Mouse (Mus musculus) midbrain, embryonic 14.5 days (tissue): ENCODE data around the gene Tmem117. TPM values are rescaled to one million over a fixed set of nuclear protein-coding genes. Genes with fewer than 3 reads are reported as not detected.

Source experiments
- ATAC-seq: fragments of 200-750 bp; cut with Nextera tagmentation; 2 replicates; pipeline ENCODE4 v1.8.0; 2017; ENCODE audit warnings: moderate number of reproducible peaks, moderate library complexity; ENCODE audit not compliant: low FRiP score, low TSS enrichment
- DNase-seq: peaks from one replicate; pipeline ENCODE4 v3.0.0-alpha.2; 2015
- H3K27ac ChIP-seq: fragments of 300-500 bp; sonication (generic); replicated peaks from 2 replicates; pipeline ENCODE4 v1.5.1; 2014; ENCODE audit warnings: mild to moderate bottlenecking, low read depth, low read length, moderate library complexity
- H3K27me3 ChIP-seq: fragments of 300-500 bp; sonication (generic); 2 replicates; pipeline ENCODE4 v1.6.1; 2014; ENCODE audit warnings: low read length, control low read depth, mixed read lengths; ENCODE audit not compliant: control insufficient read depth, insufficient read depth
- H3K36me3 ChIP-seq: fragments of 300-500 bp; sonication (generic); 2 replicates; pipeline ENCODE4 v1.6.1; 2014; ENCODE audit warnings: low read length, control low read depth; ENCODE audit not compliant: control insufficient read depth, insufficient read depth
- H3K4me1 ChIP-seq: fragments of 300-500 bp; sonication (generic); 2 replicates; pipeline ENCODE4 v1.6.1; 2014; ENCODE audit warnings: mild to moderate bottlenecking, antibody characterized with exemption, low read length, control low read depth; ENCODE audit not compliant: control insufficient read depth, insufficient read depth
- H3K4me2 ChIP-seq: fragments of 300-500 bp; sonication (generic); 2 replicates; pipeline ENCODE4 v1.6.1; 2014; ENCODE audit warnings: mild to moderate bottlenecking, low read length, moderate library complexity
- H3K4me3 ChIP-seq: fragments of 300-500 bp; sonication (generic); replicated peaks from 2 replicates; pipeline ENCODE4 v1.5.1; 2014; ENCODE audit warnings: low read depth, low read length
- H3K9ac ChIP-seq: fragments of 300-500 bp; sonication (generic); replicated peaks from 2 replicates; pipeline ENCODE4 v1.6.1; 2014; ENCODE audit warnings: mild to moderate bottlenecking, low read length, moderate library complexity
- H3K9me3 ChIP-seq: fragments of 300-500 bp; sonication (generic); 2 replicates; pipeline ENCODE4 v1.6.1; 2016; ENCODE audit warnings: low read length, control low read depth, mixed read lengths; ENCODE audit not compliant: control insufficient read depth
- WGBS: fragments of 180-500 bp; shearing (Covaris S2); extraction: QIAGEN DNeasy Blood & Tissue Kit; methylation state at CpG from one replicate; pipeline ENCODE4 v1.1.7; 2014; 5-methylcytosine and 5-hydroxymethylcytosine counted together
- polyA plus RNA-seq: library from polyadenylated mRNA; unstranded; fragments of >200 nt; fragmentation: Nextera tagmentation; extraction: Ambion mirVana; gene quantifications from 2 replicates; pipeline ENCODE4 v1.2.1, GENCODE M21; 2014

Gene Tmem117
- polyA plus RNA-seq, 1 experiment from 2014 or later, result 10.5 TPM

- Histone ChIP-seq H3K36me3 (no peaks in the 10 kb centered on the region), H3K4me3 (no peak overlapping the region), H3K9ac (no peak overlapping the region), H3K9me3 (no peaks in the 10 kb centered on the region), H3K27me3 (no peaks in the 10 kb centered on the region), H3K4me1 (no peaks in the 10 kb centered on the region), H3K4me2 (no peak overlapping the region), H3K27ac (no peak overlapping the region)
- ATAC-seq, result peak; percentile 55; the same call in 1 of the 2 replicates
- WGBS, result 15% methylated on average over 4 of the region's 4 CpGs
- peak; percentile 93 for DNase-seq
Measured at GRCm38 (mm10) chr15:94769227-94769626, 140.2 kb downstream of the Tmem117 start.

GRCm38 (mm10) chr15:94770832-94771578, 142.0 kb downstream of the Tmem117 start:
- no peaks in the 10 kb centered on the region for H3K9me3 ChIP-seq
- no peak overlapping the region for H3K4me3 ChIP-seq
- no peaks in the 10 kb centered on the region for H3K27me3 ChIP-seq
- no peak for ATAC-seq
- no peak overlapping the region for H3K9ac ChIP-seq
- WGBS, result 50% methylated on average over 7 of the region's 7 CpGs
- H3K4me2 ChIP-seq, result no peak overlapping the region
- no peaks in the 10 kb centered on the region for H3K36me3 ChIP-seq
- no peak for DNase-seq
- no peak overlapping the region for H3K27ac ChIP-seq
- H3K4me1 ChIP-seq, result no peaks in the 10 kb centered on the region

- Histone ChIP-seq H3K27me3 (no peaks in the 10 kb centered on the region), H3K4me3 (no peak overlapping the region), H3K9me3 (no peaks in the 10 kb centered on the region), H3K9ac (no peak overlapping the region), H3K27ac (no peak overlapping the region), H3K4me1 (no peaks in the 10 kb centered on the region), H3K36me3 (no peaks in the 10 kb centered on the region), H3K4me2 (no peak overlapping the region)
- ATAC-seq (no peak), DNase-seq (no peak)
- WGBS, result 87% methylated on average over 19 of the region's 19 CpGs
Measured at GRCm38 (mm10) chr15:94771691-94772090, 142.7 kb downstream of the Tmem117 start.

GRCm38 (mm10) chr15:94776119-94777069, 147.4 kb downstream of the Tmem117 start:
- H3K36me3 ChIP-seq, result no peaks in the 10 kb centered on the region
- H3K27me3 ChIP-seq, result no peaks in the 10 kb centered on the region
- H3K9ac ChIP-seq, result no peak overlapping the region
- no peak overlapping the region for H3K4me2 ChIP-seq
- DNase-seq (no peak), ATAC-seq (no peak)
- WGBS, result 69% methylated on average over 17 of the region's 17 CpGs
- H3K4me3 ChIP-seq, result no peak overlapping the region
- H3K4me1 ChIP-seq, result no peaks in the 10 kb centered on the region
- no peak overlapping the region for H3K27ac ChIP-seq
- no peaks in the 10 kb centered on the region for H3K9me3 ChIP-seq

- H3K9me3 ChIP-seq, result no peaks in the 10 kb centered on the region
- ATAC-seq (no peak), DNase-seq (no peak)
- no peak overlapping the region for H3K27ac ChIP-seq
- no peaks in the 10 kb centered on the region for H3K4me1 ChIP-seq
- H3K27me3 ChIP-seq, result no peaks in the 10 kb centered on the region
- no peak overlapping the region for H3K9ac ChIP-seq
- no peak overlapping the region for H3K4me2 ChIP-seq
- 97% methylated on average over 1 of the region's 1 CpGs for WGBS
- no peaks in the 10 kb centered on the region for H3K36me3 ChIP-seq
- H3K4me3 ChIP-seq, result no peak overlapping the region
Measured at GRCm38 (mm10) chr15:94781556-94781955, 152.5 kb downstream of the Tmem117 start.

GRCm38 (mm10) chr15:94793455-94793854, 164.4 kb downstream of the Tmem117 start:
- ATAC-seq (no peak), DNase-seq (no peak)
- H3K4me1 ChIP-seq, result peaks cover 12% of the 10 kb centered on the region; the same call in 1 of the 2 replicates
- H3K9me3 ChIP-seq, result no peaks in the 10 kb centered on the region
- no peaks in the 10 kb centered on the region for H3K36me3 ChIP-seq
- 95% methylated on average over 8 of the region's 8 CpGs for WGBS
- no peak overlapping the region for H3K9ac ChIP-seq
- H3K4me3 ChIP-seq, result no peak overlapping the region
- H3K27ac ChIP-seq, result no peak overlapping the region
- H3K27me3 ChIP-seq, result no peaks in the 10 kb centered on the region
- no peak overlapping the region for H3K4me2 ChIP-seq

GRCm38 (mm10) chr15:94795484-94795883, 166.5 kb downstream of the Tmem117 start:
- Histone ChIP-seq H3K4me1 (peaks cover 12% of the 10 kb centered on the region; the same call in 1 of the 2 replicates), H3K9ac (no peak overlapping the region), H3K4me2 (no peak overlapping the region), H3K27me3 (no peaks in the 10 kb centered on the region), H3K9me3 (no peaks in the 10 kb centered on the region), H3K36me3 (no peaks in the 10 kb centered on the region), H3K4me3 (no peak overlapping the region), H3K27ac (no peak overlapping the region)
- ATAC-seq, result no peak
- peak; percentile 82 for DNase-seq
- WGBS, result 36% methylated on average over 4 of the region's 4 CpGs

- ATAC-seq (no peak), DNase-seq (no peak)
- Histone ChIP-seq H3K4me2 (no peak overlapping the region), H3K9me3 (no peaks in the 10 kb centered on the region), H3K4me3 (no peak overlapping the region), H3K36me3 (no peaks in the 10 kb centered on the region), H3K4me1 (peaks cover 15% of the 10 kb centered on the region; the same call in 1 of the 2 replicates), H3K27me3 (no peaks in the 10 kb centered on the region), H3K27ac (no peak overlapping the region), H3K9ac (no peak overlapping the region)
- WGBS, result 20% methylated on average over 3 of the region's 3 CpGs
Measured at GRCm38 (mm10) chr15:94798236-94798635, 169.2 kb downstream of the Tmem117 start.
